Mouse (Mus musculus): ENCODE results near the gene Cdipt.

Gene Cdipt

DNA sequence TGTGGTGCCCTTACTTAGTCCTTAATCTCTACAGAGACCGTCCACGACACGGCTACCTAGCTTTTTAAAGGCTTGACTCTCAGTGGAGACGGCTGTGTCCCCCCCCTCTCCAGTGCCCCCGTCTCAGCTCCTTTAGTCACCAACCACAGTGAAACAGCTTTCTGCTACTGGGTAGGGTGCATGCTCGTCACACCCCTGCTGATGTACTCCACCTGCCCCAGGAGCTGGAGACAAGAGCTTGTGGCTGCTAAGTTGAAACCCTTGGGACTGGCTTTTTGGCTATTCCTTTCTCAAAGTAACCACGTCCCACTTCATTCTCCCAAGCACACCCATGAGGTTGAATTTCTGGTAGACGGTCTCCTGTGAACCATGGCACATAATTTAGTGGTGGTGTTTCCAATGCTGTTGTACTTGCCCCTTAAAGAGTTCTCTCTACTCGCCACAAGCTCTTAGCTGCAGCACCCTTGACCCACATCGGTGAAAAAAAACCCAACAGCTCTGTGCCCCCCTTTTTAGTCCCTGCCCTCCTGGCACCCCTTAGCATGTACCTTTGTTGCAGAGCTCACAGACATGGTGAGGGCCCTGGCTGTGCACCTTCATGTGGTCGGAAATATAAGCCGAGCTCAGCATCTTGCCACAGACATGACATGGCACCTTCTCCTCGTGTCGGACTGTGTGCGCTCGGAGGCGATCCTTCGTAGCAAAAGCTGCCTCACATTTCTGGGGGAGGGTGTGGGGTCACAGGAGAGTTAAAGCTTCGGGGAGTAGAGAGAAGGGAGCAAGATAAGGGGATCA, 48.4 kb downstream of the Cdipt start:
- no peak for DNase-seq (ENCODE audit: extremely low read depth, insufficient read length, low spot score)

DNA sequence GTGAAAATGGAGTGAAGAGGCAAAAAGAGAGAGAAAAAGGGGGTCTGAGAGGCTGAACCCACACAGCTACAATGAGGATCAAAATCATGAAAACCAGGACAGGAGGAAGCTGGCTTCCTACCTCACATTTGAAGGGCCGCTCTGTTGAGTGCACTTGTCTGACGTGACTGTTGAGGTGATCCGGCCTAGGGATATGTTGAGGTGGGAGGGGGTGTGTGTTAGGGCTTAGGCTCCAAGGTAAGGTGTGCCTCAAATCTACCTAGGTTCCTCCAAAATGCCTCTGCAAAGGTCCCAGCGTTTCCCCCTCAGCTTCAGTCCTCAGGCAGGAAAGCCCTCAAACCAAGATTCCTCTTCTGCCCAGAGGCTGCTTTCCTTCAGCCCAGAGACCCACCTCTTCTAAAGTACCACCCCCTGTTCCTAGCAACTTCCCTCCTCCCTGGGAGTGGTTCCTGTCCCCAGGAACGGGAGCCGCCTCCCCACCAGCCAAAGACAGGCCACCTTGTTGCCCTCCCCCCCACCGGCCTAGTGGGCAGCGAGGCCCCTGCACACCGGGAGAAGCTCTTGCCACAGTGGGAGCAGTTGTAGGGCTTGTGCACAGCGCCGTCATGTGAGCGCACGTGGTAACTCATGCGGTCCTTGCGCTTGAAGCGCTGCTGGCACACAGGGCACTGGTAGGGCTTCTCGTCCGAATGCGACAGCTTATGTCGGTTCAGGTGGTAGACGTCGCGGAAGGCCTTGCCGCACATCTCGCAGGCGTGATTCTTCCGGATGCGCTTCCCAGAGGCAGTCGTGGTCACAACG, 49.2 kb downstream of the Cdipt start:
- peak; percentile 81 for DNase-seq (ENCODE audit: extremely low read depth, insufficient read length, low spot score)

DNA sequence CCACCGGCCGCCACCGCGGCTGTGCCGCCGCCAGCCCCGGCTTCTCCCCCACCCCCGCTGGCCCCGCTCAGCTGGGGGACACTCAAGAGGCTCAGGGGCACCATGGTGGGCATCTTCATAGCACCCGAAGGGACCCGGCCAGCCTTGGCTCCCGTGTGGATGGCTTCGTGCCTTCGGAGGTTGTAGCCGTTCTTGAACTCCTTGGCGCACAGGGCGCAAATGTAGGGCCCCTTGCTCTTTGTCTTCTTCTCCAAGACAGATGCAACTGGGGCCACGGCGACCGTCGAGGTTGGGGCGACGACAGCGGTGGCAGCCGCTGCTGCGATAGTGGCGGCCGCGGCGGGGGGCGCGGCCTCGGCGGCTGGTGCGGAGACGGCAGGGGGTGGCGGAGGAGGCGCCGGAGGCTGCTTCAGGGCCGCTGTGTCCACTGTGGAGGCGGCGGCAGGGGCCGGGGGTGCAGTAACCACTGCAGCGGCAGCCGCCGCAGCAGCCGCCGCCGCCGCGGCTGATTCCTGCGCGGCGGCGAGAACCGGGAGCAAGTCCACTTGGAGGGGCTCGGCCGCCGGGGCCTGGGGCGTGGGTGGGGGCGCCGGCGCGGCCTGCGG, 49.9 kb downstream of the Cdipt start:
- DNase-seq (ENCODE audit: extremely low read depth, insufficient read length, low spot score), result no peak

DNA sequence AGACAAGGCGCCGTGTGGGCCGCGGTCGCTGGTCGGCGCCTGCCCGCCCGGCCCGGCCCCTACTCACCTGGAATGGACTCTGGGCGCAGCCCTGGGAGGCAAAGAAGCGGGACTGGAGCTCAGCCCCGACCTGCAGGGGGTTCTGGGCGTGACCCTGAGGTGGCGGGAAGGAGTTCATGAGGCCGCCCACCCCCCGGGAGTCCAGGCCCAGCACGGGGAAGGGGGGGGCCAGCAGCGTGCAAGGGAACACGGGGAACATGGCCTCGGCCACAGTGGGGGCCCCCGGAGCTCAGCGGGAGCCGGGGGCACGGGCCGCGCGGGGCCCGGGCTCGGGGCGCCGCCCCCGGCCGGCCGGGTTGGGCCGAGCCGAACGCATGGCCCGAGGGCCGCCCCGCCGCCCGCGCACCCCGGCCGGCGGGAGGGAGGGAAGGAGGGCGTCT, 50.5 kb downstream of the Cdipt start:
- peak; percentile 65 for DNase-seq (ENCODE audit: extremely low read depth, insufficient read length, low spot score)

DNA sequence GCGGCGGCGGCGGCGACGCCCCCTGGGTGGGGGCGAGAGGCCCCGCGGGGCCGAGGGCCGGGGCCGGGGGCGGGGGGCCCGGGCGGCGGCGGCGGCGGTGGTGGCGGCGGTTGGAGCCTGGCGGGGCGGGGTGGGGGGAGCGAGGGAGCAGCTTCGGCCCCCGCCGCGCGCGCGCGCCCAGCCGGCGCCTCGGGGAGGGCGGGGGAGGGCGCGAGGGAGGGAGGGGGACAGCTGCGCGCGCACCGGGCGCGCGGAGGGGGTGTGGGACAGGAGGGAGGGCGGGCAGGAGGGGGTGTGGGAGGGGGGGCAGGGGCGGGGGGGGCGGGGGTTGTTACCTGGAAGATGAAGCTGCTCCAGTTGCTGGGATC, 50.9 kb downstream of the Cdipt start:
- DNase-seq (ENCODE audit: extremely low read depth, insufficient read length, low spot score), result no peak

DNA sequence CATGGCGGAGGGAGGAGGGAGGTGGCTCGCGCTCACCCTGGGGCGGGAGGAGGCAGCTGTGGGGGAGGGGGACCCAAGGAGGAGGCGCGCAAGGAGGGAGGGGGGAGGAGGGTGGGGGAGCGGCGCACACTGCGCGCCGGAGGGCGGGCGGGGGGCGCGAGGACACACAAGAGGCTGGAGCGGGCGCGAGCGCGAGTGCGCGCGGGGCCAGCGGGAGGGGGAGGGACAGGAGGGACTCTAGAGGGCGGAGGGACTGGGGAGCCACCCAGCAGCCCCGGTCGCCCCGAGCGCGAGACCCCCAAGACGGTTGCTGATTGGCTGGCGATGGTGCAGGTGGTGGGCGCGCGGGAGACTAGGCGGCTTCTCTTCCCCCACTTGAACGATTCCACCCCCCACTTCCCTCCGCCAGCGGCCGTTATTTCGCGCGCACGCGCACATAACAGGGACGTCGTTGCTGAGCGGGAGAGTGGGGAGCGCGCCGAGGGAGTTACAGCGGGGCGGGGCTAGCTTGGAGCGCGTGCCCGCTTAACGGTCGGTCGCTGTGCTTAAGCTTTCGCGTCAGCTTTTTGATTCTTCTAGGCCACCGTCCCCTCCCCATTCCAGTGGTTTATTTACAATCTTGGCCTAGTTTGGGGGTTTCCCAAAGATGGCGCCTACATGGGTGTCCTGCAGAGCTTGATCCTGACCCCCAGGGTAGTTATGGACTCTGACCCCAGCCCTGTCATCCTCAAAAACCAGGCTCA, 51.4 kb downstream of the Cdipt start, which contains the start of gene Maz:
Gene Maz, minus strand, starts transcription at position 54 of the 743 bp plus-strand sequence.
- peak; percentile 99 for DNase-seq (ENCODE audit: extremely low read depth, insufficient read length, low spot score)

DNA sequence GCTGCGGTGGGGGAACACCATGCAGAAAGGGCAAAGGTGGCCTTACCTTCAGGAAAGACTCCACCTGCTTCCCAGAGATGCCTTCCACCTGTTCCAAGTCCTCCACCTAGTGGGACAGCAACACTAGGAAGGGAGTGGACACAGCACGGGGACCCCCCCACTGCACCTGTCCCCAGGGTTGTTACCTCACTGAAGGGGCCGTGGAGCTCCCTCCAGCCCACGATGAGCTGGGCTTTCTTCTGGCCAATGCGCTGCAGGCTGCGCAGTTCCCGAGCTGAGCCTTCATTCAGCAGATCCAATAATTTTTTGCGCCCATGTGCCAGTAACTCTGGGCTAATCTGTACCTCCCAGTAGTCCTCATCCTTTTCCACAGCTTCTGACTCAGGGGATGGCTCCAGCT, 52.2 kb downstream of the Cdipt start:
- DNase-seq (ENCODE audit: extremely low read depth, insufficient read length, low spot score), result no peak
